In the genomic region with DNA sequence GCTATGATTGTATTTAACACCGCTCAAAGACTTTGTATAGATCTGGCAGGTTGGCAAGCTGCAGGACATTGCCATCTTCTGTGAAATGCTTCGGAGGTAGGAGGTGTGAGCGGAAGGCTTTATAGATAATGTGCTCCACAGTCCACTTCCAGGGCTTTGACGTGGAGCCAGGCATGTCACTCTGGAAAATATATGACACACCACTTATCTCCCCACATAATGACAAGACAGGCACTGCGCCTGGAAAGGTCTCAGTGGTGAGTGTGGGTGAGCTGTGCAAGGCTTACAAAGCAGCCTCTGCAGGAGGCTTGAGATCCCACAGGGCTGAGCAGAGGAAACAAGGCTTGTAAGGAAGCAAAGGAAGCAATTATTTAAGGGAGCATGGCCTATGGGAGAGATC, we compare ENCODE assay signal across 27 mouse cellular contexts. TPM values are rescaled to one million over a fixed set of nuclear protein-coding genes. Genes with fewer than 3 reads are reported as not detected.
DNase-seq lines count a peak whose midpoint lies in the region; ATAC-seq lines count a peak whose summit lies in the region.
"Had no signal": no experiment of that assay in that cellular context is flagged by ENCODE, and none has a peak within 500 bp of the region (broad histone marks: within the 10 kb centered on the region; RNA-seq: fewer than 3 reads in every experiment).

No protein-coding gene starts in this region.

- peak overlapping the region; percentile 60 for H3K27ac ChIP-seq in heart, embryonic 12.5 days (ENCODE audit: poor library complexity, severe bottlenecking)
- H3K27ac ChIP-seq: embryonic facial prominence, embryonic 13.5 days; forebrain, embryonic 13.5 days; hindbrain, embryonic 14.5 days; layer of hippocampus, adult 2 months; neural tube, embryonic 15.5 days had no signal

- peaks cover 42% of the 10 kb centered on the region for H3K4me1 ChIP-seq in heart, embryonic 12.5 days (replicated peaks)
- H3K4me1 ChIP-seq: forebrain, embryonic 13.5 days; neural tube, embryonic 15.5 days had no signal

- WGBS in heart, embryonic 12.5 days, result 27% methylated on average over 5 of the region's 5 CpGs

- no peak overlapping the region for H3K4me3 ChIP-seq in heart, embryonic 12.5 days
- H3K4me3 ChIP-seq: embryonic facial prominence, embryonic 13.5 days; erythroblast, embryonic 14.5 days; forebrain, embryonic 13.5 days; layer of hippocampus, adult 2 months; neural tube, embryonic 15.5 days had no signal

- H3K27me3 ChIP-seq in heart, embryonic 12.5 days (replicated peaks), result no peaks in the 10 kb centered on the region
- H3K27me3 ChIP-seq: CH12.LX; embryonic facial prominence, embryonic 13.5 days; forebrain, embryonic 13.5 days; neural tube, embryonic 15.5 days had no signal

- intact Hi-C loops in heart, postnatal 10 days (cut with DNase I), result loop anchor here (5.0 kb wide), 1 partner anchor 136 kb away; no protein-coding TSS in a partner anchor

- no peak overlapping the region for H3K9ac ChIP-seq in heart, embryonic 12.5 days
- H3K9ac ChIP-seq: embryonic facial prominence, embryonic 13.5 days; forebrain, embryonic 13.5 days; hindbrain, embryonic 14.5 days; neural tube, embryonic 15.5 days had no signal

- ATAC-seq in heart, embryonic 12.5 days (ENCODE audit: insufficient number of reproducible peaks, low FRiP score), result peak; percentile 85
- ATAC-seq in monocyte, adult 5-6 weeks (replicated peaks; ENCODE audit: insufficient number of reproducible peaks, low FRiP score, low TSS enrichment, poor library complexity, severe bottlenecking), result no peak
- ATAC-seq: forebrain, embryonic 13.5 days; inflammation-experienced regulatory T-cells, adult 6 months had no signal

- H3K9me3 ChIP-seq in heart, embryonic 12.5 days (replicated peaks), result no peaks in the 10 kb centered on the region
- H3K9me3 ChIP-seq: embryonic facial prominence, embryonic 13.5 days; forebrain, embryonic 13.5 days; G1E; neural tube, embryonic 15.5 days had no signal

- H3K4me2 ChIP-seq in heart, embryonic 12.5 days, result no peak overlapping the region
- H3K4me2 ChIP-seq: embryonic facial prominence, embryonic 13.5 days; forebrain, embryonic 13.5 days; hindbrain, embryonic 14.5 days; midbrain, embryonic 11.5 days; neural tube, embryonic 15.5 days had no signal

- DNase-seq in right cerebral cortex, adult 18-20 months, result peak; percentile 23
- DNase-seq in right cerebral cortex, postnatal 10 days (ENCODE audit: low spot score in 2 of 2), result no peak
- peak; percentile 52 to 64 for DNase-seq in heart, postnatal 10 days
- no peak for DNase-seq in urinary bladder, postnatal 14 days (ENCODE audit: low spot score)
- no peak for DNase-seq in kidney, postnatal 25 days
- DNase-seq: adrenal gland, adult 2 months; B cell, adult 2 months; cerebellum, adult 8-10 months; cerebellum, postnatal 36 days; embryo, embryonic 11 days; gastrocnemius, postnatal 10 days; kidney, adult 9 months; kidney, postnatal 14 days; layer of hippocampus, postnatal 36 days; lung, postnatal 4 days had no signal

- H3K36me3 ChIP-seq in heart, embryonic 12.5 days, result peaks cover 65% of the 10 kb centered on the region

RNA-seq across cellular contexts. Expression of a gene that starts 43.1 kb away (rescaled TPM):
- polyA plus RNA-seq in heart, embryonic 12.5 days (2016; fragmentation: Nextera tagmentation; extraction: Ambion mirVana), result 39.3 and 44.0 TPM in 2 replicates
- total RNA-seq in heart, postnatal 10 days (2021), result 10 to 100 TPM; 15.2 to 17.2 TPM
- 19.3 to 59.3 TPM (median 34.8 TPM) in 3 replicates for total RNA-seq in monocyte, adult 5-6 weeks (2017)

RNA-seq across cellular contexts. Expression of a gene that starts 43.3 kb away (rescaled TPM):
- polyA plus RNA-seq in heart, embryonic 12.5 days (2016; fragmentation: Nextera tagmentation; extraction: Ambion mirVana), result 32.8 and 34.3 TPM in 2 replicates
- total RNA-seq in heart, postnatal 10 days (2021), result 10 to 100 TPM; 31.1 to 34.0 TPM
- total RNA-seq in monocyte, adult 5-6 weeks (2017), result 12.3 to 26.9 TPM (median 13.0 TPM) in 3 replicates

Comparison
In these comparisons a context has a peak if more than half of its experiments do, and no peak if none do; other contexts are left out.
1. DNase-seq: peak in right cerebral cortex, adult 18-20 months (single experiment) and heart, postnatal 10 days (2 of 2); none in right cerebral cortex, postnatal 10 days (0 of 2), urinary bladder, postnatal 14 days (single experiment) and kidney, postnatal 25 days (0 of 2).